Mouse (Mus musculus) limb, embryonic 14.5 days (tissue): ENCODE measurements around the gene Ubd. TPM values are rescaled to one million over a fixed set of nuclear protein-coding genes. Genes with fewer than 3 reads are reported as not detected.

Experiments used
- ATAC-seq: fragments of 200-750 bp; cut with Nextera tagmentation; 2 replicates; pipeline ENCODE4 v1.8.0; 2017; ENCODE audit warnings: low read depth, moderate number of reproducible peaks, moderate TSS enrichment; ENCODE audit not compliant: low FRiP score
- DNase-seq: peaks from one replicate; pipeline ENCODE4 v3.0.0-alpha.2; 2015; ENCODE audit warnings: low spot score
- H3K27ac ChIP-seq: fragments of 300-500 bp; sonication (generic); replicated peaks from 2 replicates; pipeline ENCODE4 v1.5.1; 2014; ENCODE audit warnings: low read depth, mild to moderate bottlenecking, low read length, moderate library complexity, mixed read lengths
- H3K27me3 ChIP-seq: fragments of 300-500 bp; sonication (generic); 2 replicates; pipeline ENCODE4 v1.6.1; 2014; ENCODE audit warnings: low read length, mixed read lengths; ENCODE audit not compliant: control insufficient read depth, insufficient read depth
- H3K36me3 ChIP-seq: fragments of 300-500 bp; sonication (generic); 2 replicates; pipeline ENCODE4 v1.6.1; 2014; ENCODE audit warnings: mild to moderate bottlenecking, low read length, moderate library complexity, mixed read lengths; ENCODE audit not compliant: control insufficient read depth, insufficient read depth
- H3K4me1 ChIP-seq: fragments of 300-500 bp; sonication (generic); 2 replicates; pipeline ENCODE4 v1.6.1; 2014; ENCODE audit warnings: antibody characterized with exemption, low read length, mixed read lengths; ENCODE audit not compliant: control insufficient read depth, insufficient read depth
- H3K4me2 ChIP-seq: fragments of 300-500 bp; sonication (generic); replicated peaks from 2 replicates; pipeline ENCODE4 v1.6.1; 2014; ENCODE audit warnings: low read depth, mild to moderate bottlenecking, low read length, moderate library complexity; ENCODE audit not compliant: severe bottlenecking
- H3K4me3 ChIP-seq: fragments of 300-500 bp; sonication (generic); replicated peaks from 2 replicates; pipeline ENCODE4 v1.5.1; 2014; ENCODE audit warnings: low read length
- H3K9ac ChIP-seq: fragments of 300-500 bp; sonication (generic); 2 replicates; pipeline ENCODE4 v1.6.1; 2014; ENCODE audit warnings: mild to moderate bottlenecking, low read depth, low read length, moderate library complexity; ENCODE audit not compliant: severe bottlenecking
- H3K9me3 ChIP-seq: fragments of 300-500 bp; sonication (generic); 2 replicates; pipeline ENCODE4 v1.6.1; 2016; ENCODE audit warnings: low read length; ENCODE audit not compliant: control insufficient read depth
- POLR2A ChIP-seq: fragments of 200-500 bp; IDR thresholded peaks from 2 replicates; pipeline ENCODE4 v1.8.0; 2012; ENCODE audit warnings: inconsistent platforms, mild to moderate bottlenecking, moderate library complexity, borderline replicate concordance; ENCODE audit not compliant: insufficient read depth, insufficient read length; ENCODE audit errors: extremely low read depth
- WGBS: fragments of 180-500 bp; shearing (Covaris S2); extraction: QIAGEN DNeasy Blood & Tissue Kit; methylation state at CpG from one replicate; pipeline ENCODE4 v1.1.7; 2014; 5-methylcytosine and 5-hydroxymethylcytosine counted together
- polyA plus RNA-seq, 2 experiments: library from polyadenylated mRNA; depleted of rRNA in 1 of 2; stranded (reverse) in 1 of 2; unstranded in 1 of 2; fragments of >200 nt; fragmentation: Nextera tagmentation in 1 of 2; extraction: Ambion mirVana in 1 of 2; gene quantifications; 2 replicates each; pipeline versions ENCODE4 v1.2.1 to v1.2.3; 2012 to 2014

Ubd gene
- polyA plus RNA-seq, 2 experiments, result not detected

DNA sequence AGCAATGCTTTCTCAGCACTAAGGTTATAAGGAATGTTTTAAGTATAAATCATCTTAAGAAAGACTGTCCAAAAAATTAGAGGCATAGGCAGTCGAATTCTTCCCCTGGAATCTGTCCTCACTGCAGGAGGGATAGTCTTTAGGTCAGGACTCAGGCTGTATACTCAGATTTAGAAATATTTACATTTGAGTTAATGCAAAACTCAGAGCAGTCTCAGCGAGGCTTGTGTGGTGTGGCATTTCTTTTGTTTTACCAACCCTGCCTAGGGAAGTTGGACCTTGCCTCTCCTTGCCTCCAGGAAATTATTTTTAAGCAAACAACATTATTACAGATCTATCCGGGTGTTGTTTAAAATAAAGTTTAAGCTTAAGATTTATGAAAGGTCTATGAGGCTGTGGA is 48.5 kb downstream of the Ubd start:
- no peak for DNase-seq
- WGBS, result 64% methylated on average over 3 of the region's 3 CpGs

More for the DNA sequence above, 48.5 kb downstream of the Ubd start:
- Histone ChIP-seq H3K36me3 (no peaks in the 10 kb centered on the region), H3K4me2 (no peak overlapping the region), H3K4me3 (no peak overlapping the region), H3K4me1 (no peaks in the 10 kb centered on the region), H3K9ac (no peak overlapping the region), H3K9me3 (no peaks in the 10 kb centered on the region), H3K27ac (no peak overlapping the region), H3K27me3 (no peaks in the 10 kb centered on the region)
- ATAC-seq, result no peak
- TF ChIP-seq POLR2A, result no peak

Other genes starting within 250 kb of the Ubd start
- gene Ppp1r11, start 242.2 kb upstream of the Ubd start, polyA plus RNA-seq (2012; rRNA removed), result 81.5 and 116 TPM in 2 replicates
- gene Ppp1r11, start 242.2 kb upstream of the Ubd start, polyA plus RNA-seq (2014; fragmentation: Nextera tagmentation; extraction: Ambion mirVana), result 125 and 128 TPM in 2 replicates
- 73.7 and 81.6 TPM in 2 replicates for gene Znrd1, start 235.3 kb upstream of the Ubd start, polyA plus RNA-seq (2012; rRNA removed)
- gene Znrd1, start 235.3 kb upstream of the Ubd start, polyA plus RNA-seq (2014; fragmentation: Nextera tagmentation; extraction: Ambion mirVana), result 103 and 108 TPM in 2 replicates
- 1.8 and 5.9 TPM in 2 replicates for gene Znrd1as, start 235.3 kb upstream of the Ubd start, polyA plus RNA-seq (2012; rRNA removed)
- gene Znrd1as, start 235.3 kb upstream of the Ubd start, polyA plus RNA-seq (2014; fragmentation: Nextera tagmentation; extraction: Ambion mirVana), result 5.8 and 5.9 TPM in 2 replicates
- gene 2410137M14Rik, start 212.7 kb upstream of the Ubd start, polyA plus RNA-seq (2012; rRNA removed), result 0.53 and 0.58 TPM in 2 replicates
- not detected in 2 replicates for gene 2410137M14Rik, start 212.7 kb upstream of the Ubd start, polyA plus RNA-seq (2014; fragmentation: Nextera tagmentation; extraction: Ambion mirVana)
- gene H2-M5, start 204.4 kb upstream of the Ubd start, polyA plus RNA-seq (2012; rRNA removed), result 6.3 and 7.4 TPM in 2 replicates
- gene H2-M5, start 204.4 kb upstream of the Ubd start, polyA plus RNA-seq (2014; fragmentation: Nextera tagmentation; extraction: Ambion mirVana), result 0.29 and 0.61 TPM in 2 replicates
- gene Zfp57, start 192.7 kb upstream of the Ubd start, polyA plus RNA-seq (2012; rRNA removed), result 140 and 149 TPM in 2 replicates
- 85.9 and 86.1 TPM in 2 replicates for gene Zfp57, start 192.7 kb upstream of the Ubd start, polyA plus RNA-seq (2014; fragmentation: Nextera tagmentation; extraction: Ambion mirVana)
- not detected in 2 replicates for gene Mog, start 170.5 kb upstream of the Ubd start, polyA plus RNA-seq (2012; rRNA removed)
- 0.35 TPM in 1 of 2 replicates, not detected in the other for gene Mog, start 170.5 kb upstream of the Ubd start, polyA plus RNA-seq (2014; fragmentation: Nextera tagmentation; extraction: Ambion mirVana)
- gene Gabbr1, start 147.9 kb upstream of the Ubd start, polyA plus RNA-seq (2012; rRNA removed), result 111 and 139 TPM in 2 replicates
- gene Gabbr1, start 147.9 kb upstream of the Ubd start, polyA plus RNA-seq (2014; fragmentation: Nextera tagmentation; extraction: Ambion mirVana), result 8.4 and 11.1 TPM in 2 replicates
- gene Olfr90, start 105.4 kb upstream of the Ubd start, polyA plus RNA-seq (2012; rRNA removed), result not detected in 2 replicates
- not detected in 2 replicates for gene Olfr90, start 105.4 kb upstream of the Ubd start, polyA plus RNA-seq (2014; fragmentation: Nextera tagmentation; extraction: Ambion mirVana)
- gene Olfr91, start 95.6 kb upstream of the Ubd start, polyA plus RNA-seq (2012; rRNA removed), result not detected in 2 replicates
- 0.07 TPM in 1 of 2 replicates, not detected in the other for gene Olfr91, start 95.6 kb upstream of the Ubd start, polyA plus RNA-seq (2014; fragmentation: Nextera tagmentation; extraction: Ambion mirVana)
- gene Olfr92, start 73.8 kb upstream of the Ubd start, polyA plus RNA-seq (2012; rRNA removed), result not detected in 2 replicates
- gene Olfr92, start 73.8 kb upstream of the Ubd start, polyA plus RNA-seq (2014; fragmentation: Nextera tagmentation; extraction: Ambion mirVana), result not detected in 2 replicates
- gene Olfr93, start 32.4 kb upstream of the Ubd start, polyA plus RNA-seq (2012; rRNA removed), result not detected in 2 replicates
- gene Olfr93, start 32.4 kb upstream of the Ubd start, polyA plus RNA-seq (2014; fragmentation: Nextera tagmentation; extraction: Ambion mirVana), result not detected in 2 replicates
- gene Olfr94, start 7.1 kb downstream of the Ubd start, polyA plus RNA-seq (2012; rRNA removed), result not detected in 2 replicates
- gene Olfr94, start 7.1 kb downstream of the Ubd start, polyA plus RNA-seq (2014; fragmentation: Nextera tagmentation; extraction: Ambion mirVana), result not detected in 2 replicates
- gene Olfr95, start 19.2 kb downstream of the Ubd start, polyA plus RNA-seq (2012; rRNA removed), result not detected in 2 replicates
- not detected in 2 replicates for gene Olfr95, start 19.2 kb downstream of the Ubd start, polyA plus RNA-seq (2014; fragmentation: Nextera tagmentation; extraction: Ambion mirVana)
- not detected in 2 replicates for gene Olfr96, start 26.3 kb downstream of the Ubd start, polyA plus RNA-seq (2012; rRNA removed)
- not detected in 2 replicates for gene Olfr96, start 26.3 kb downstream of the Ubd start, polyA plus RNA-seq (2014; fragmentation: Nextera tagmentation; extraction: Ambion mirVana)
- gene Olfr97, start 43.4 kb downstream of the Ubd start, polyA plus RNA-seq (2012; rRNA removed), result not detected in 2 replicates
- gene Olfr97, start 43.4 kb downstream of the Ubd start, polyA plus RNA-seq (2014; fragmentation: Nextera tagmentation; extraction: Ambion mirVana), result not detected in 2 replicates
- not detected in 2 replicates for gene Olfr98, start 69.9 kb downstream of the Ubd start, polyA plus RNA-seq (2012; rRNA removed)
- gene Olfr98, start 69.9 kb downstream of the Ubd start, polyA plus RNA-seq (2014; fragmentation: Nextera tagmentation; extraction: Ambion mirVana), result not detected in 2 replicates
- 1.00 and 1.4 TPM in 2 replicates for gene H2-M3, start 76.3 kb downstream of the Ubd start, polyA plus RNA-seq (2012; rRNA removed)
- gene H2-M3, start 76.3 kb downstream of the Ubd start, polyA plus RNA-seq (2014; fragmentation: Nextera tagmentation; extraction: Ambion mirVana), result 1.3 and 2.6 TPM in 2 replicates
- not detected in 2 replicates for gene Olfr99, start 89.6 kb downstream of the Ubd start, polyA plus RNA-seq (2012; rRNA removed)
- not detected in 2 replicates for gene Olfr99, start 89.6 kb downstream of the Ubd start, polyA plus RNA-seq (2014; fragmentation: Nextera tagmentation; extraction: Ambion mirVana)
- gene Olfr101, start 110.4 kb downstream of the Ubd start, polyA plus RNA-seq (2012; rRNA removed), result not detected in 2 replicates
- gene Olfr101, start 110.4 kb downstream of the Ubd start, polyA plus RNA-seq (2014; fragmentation: Nextera tagmentation; extraction: Ambion mirVana), result not detected in 2 replicates
- gene Olfr102, start 123.2 kb downstream of the Ubd start, polyA plus RNA-seq (2012; rRNA removed), result not detected in 2 replicates
- gene Olfr102, start 123.2 kb downstream of the Ubd start, polyA plus RNA-seq (2014; fragmentation: Nextera tagmentation; extraction: Ambion mirVana), result not detected in 2 replicates
- not detected in 2 replicates for gene Olfr103, start 145.8 kb downstream of the Ubd start, polyA plus RNA-seq (2012; rRNA removed)
- gene Olfr103, start 145.8 kb downstream of the Ubd start, polyA plus RNA-seq (2014; fragmentation: Nextera tagmentation; extraction: Ambion mirVana), result not detected in 2 replicates
- not detected in 2 replicates for gene Olfr104-ps, start 165.7 kb downstream of the Ubd start, polyA plus RNA-seq (2012; rRNA removed)
- gene Olfr104-ps, start 165.7 kb downstream of the Ubd start, polyA plus RNA-seq (2014; fragmentation: Nextera tagmentation; extraction: Ambion mirVana), result not detected in 2 replicates
- not detected in 2 replicates for gene Olfr105-ps, start 185.1 kb downstream of the Ubd start, polyA plus RNA-seq (2012; rRNA removed)
- not detected in 2 replicates for gene Olfr105-ps, start 185.1 kb downstream of the Ubd start, polyA plus RNA-seq (2014; fragmentation: Nextera tagmentation; extraction: Ambion mirVana)
- not detected in 2 replicates for gene Olfr106-ps, start 196.5 kb downstream of the Ubd start, polyA plus RNA-seq (2012; rRNA removed)
- not detected in 2 replicates for gene Olfr106-ps, start 196.5 kb downstream of the Ubd start, polyA plus RNA-seq (2014; fragmentation: Nextera tagmentation; extraction: Ambion mirVana)
- gene Olfr107, start 205.3 kb downstream of the Ubd start, polyA plus RNA-seq (2012; rRNA removed), result not detected in 2 replicates
- gene Olfr107, start 205.3 kb downstream of the Ubd start, polyA plus RNA-seq (2014; fragmentation: Nextera tagmentation; extraction: Ambion mirVana), result not detected in 2 replicates